Mouse (Mus musculus): ENCODE measurements around the gene Bpi.

Bpi gene

GRCm38 (mm10) chr2:158285655-158286054 is 27.8 kb downstream of the Bpi start:
- no peak for DNase-seq (ENCODE audit: low spot score)

DNA sequence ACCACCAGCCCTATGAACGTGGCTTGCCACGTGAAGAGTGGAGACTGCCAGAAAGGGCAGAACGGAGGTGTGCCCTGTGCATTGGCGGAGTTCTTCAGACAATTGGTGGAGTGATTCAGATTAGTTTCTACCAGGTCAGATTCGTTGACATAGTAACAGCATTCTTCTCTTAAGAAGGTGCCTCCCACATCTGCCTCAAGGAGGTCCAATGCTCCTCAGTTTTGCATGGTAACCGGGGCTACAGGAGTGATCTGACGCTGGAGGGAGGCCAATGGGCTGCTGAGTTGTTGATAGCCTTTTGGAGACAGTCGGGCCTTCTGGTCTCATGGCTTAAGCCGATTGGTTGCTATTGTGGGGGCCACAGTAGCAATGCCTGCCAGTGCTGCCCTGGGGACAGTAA is 37.8 kb downstream of the Bpi start:
- DNase-seq (ENCODE audit: low spot score), result no peak

GRCm38 (mm10) chr2:158299203-158299602 is 41.3 kb downstream of the Bpi start:
- no peak for DNase-seq (ENCODE audit: low spot score)

DNA sequence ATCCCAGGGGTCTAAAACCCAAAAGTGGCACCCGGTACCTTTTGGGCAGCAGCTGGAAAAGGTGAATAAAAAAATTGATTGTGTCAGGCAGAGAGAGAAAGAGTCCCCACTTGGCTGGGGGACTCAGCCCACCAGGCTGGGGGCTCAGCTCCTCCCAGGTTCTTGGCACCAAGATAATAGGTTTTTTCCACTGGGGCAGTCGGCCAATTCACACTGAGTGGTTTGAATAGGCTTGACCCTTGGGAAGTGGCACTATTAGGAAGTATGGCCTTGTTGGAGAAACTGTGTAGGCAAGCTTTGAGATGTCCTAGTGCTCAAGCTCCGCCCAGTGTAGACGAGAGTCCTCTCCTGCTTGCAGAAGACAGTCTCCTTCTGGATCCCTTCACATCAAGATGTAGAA is 41.8 kb downstream of the Bpi start:
- DNase-seq (ENCODE audit: low spot score), result no peak

GRCm38 (mm10) chr2:158302807-158303206 is 44.9 kb downstream of the Bpi start:
- DNase-seq (ENCODE audit: low spot score), result no peak

- DNase-seq (ENCODE audit: low spot score), result peak; percentile 57
Observed at GRCm38 (mm10) chr2:158305948-158306695, 48.2 kb downstream of the Bpi start, which contains the start of gene Lbp. Lbp (plus strand) TSS chr2:158306493.

DNA sequence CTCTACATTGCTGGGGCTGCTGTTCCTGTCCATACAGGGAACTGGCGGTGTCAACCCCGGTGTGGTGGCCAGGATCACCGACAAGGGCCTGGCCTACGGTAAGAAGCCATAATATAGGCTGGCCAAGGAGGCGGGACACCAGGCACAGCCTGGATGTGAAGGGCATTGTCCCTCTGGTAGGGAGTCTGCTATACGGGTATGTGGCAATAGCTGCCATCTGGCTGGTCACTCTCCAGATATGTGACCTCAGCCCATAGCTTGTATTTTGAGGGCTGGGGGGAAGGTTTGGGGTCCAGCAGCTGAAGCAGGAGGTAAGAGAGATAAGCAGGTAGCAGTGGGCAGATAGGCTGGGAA is 48.8 kb downstream of the Bpi start:
- DNase-seq (ENCODE audit: low spot score), result no peak

GRCm38 (mm10) chr2:158308276-158308675 is 50.4 kb downstream of the Bpi start:
- DNase-seq (ENCODE audit: low spot score), result no peak

DNA sequence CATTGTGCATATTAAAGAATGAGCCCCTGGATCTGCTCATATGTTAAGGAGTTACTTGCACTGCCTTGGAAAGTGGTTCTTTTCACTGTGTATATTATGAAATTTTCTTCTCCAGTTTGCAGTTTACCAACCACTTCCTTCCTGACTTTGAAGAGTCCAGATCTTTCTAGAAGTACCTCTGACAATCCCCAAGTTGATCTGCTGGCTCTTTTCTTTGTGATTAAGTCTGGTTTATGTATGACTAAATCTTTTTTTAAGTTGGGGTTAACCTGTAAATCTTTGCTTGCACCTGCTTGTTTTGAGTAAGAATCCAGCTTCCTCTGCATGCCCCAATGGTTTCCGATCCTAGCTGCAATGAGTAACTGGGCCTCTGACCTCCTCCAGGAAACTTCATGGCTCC is 55.2 kb downstream of the Bpi start:
- DNase-seq (ENCODE audit: low spot score), result no peak

- peak; percentile 15 for DNase-seq (ENCODE audit: low spot score)
Observed at GRCm38 (mm10) chr2:158316371-158316770, 58.5 kb downstream of the Bpi start.

DNA sequence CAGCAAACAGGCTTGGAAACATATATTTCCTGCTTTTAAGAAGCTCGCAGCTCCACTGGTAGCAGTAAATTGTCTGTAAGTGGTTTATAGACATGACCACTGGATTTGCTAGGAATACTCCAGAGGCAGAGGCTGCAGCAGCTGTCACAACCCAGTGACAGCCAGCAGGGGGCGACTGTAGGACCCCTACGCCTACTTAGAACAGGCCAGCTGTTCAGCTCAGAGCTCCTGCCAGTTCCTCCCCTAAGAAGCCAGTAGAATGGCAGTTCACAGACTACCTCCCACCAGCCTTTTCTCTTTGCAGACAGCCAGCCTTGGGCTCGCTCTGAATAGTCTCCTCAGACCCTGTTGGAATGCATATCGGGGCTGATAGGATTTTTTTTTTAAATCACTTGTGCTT is 59.1 kb downstream of the Bpi start:
- DNase-seq (ENCODE audit: low spot score), result peak; percentile 50

GRCm38 (mm10) chr2:158321596-158321995 is 63.7 kb downstream of the Bpi start:
- no peak for DNase-seq (ENCODE audit: low spot score)

DNA sequence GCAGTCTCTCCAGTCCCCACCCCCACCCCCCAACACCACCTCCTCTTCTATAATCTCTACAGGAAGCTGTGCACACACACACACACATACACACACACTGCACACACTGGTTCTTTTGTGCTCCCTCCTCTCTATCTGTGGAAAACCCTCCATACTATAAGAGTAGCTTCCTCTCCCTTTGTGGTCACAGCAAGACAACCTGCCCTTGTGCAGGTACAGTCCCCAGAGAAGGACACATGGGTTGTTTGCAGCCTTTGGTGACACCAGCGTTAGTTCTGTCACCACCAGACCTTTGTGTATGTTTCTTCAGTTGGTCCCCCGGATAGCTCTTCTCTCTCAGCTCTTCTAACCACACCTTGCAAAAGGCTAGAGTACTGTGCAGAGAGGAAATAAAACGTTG is 65.0 kb downstream of the Bpi start:
- DNase-seq (ENCODE audit: low spot score), result no peak

DNA sequence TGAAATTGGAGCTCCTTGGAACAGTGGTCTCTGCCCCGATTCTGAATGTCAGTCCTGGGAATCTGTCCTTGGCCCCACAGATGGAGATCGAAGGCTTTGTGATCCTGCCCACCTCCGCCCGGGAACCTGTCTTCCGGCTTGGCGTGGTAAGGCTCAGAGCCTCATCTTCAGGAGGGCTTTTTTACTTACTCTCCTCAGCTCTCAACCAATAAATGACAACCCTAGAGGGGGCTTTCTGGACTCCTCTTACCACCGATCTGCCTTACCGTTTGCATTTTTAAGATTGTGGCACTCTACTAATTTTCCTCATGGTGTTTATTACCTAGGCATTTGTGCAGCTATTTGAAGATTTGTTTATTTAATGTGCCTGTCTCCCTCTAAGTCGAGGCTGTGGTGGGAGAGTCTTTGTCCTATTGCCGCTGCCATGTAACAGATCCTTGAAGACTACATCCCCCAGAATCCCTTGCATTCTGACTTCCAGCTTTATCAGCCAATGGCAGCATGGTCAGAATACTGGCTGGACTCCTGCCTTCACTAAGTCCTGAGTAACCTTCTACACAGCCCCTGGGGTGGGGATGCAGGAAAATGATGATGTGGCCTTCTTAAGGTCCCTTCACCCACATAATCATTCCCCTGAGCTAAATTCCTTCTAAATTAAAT is 66.8 kb downstream of the Bpi start:
- DNase-seq (ENCODE audit: low spot score), result peak; percentile 11

DNA sequence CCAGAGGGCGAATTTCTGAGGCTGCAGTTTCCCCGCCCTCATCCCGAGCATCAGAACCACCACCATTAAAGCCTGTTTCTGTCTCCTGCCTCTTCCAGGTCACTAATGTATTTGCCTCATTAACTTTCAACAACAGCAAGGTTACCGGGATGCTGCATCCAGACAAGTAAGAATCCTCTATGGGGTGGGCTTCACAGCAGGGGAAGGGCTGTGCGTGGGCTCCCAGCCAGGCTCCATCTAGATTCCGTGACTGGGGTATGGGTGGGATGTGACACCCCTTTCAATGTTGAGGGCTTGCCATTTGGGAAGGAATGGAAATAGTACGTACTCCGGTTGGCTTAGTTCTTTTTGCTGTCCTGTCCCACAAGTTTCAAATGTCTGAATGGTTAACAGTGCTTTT is 67.7 kb downstream of the Bpi start:
- DNase-seq (ENCODE audit: low spot score), result no peak
